ENCODE assay signal across 21 mouse cellular contexts in genomic region chrX:99317736-99318135, GRCm38 (mm10).
DNase-seq lines count a peak whose midpoint lies in the region; ATAC-seq and TF ChIP-seq lines count a peak whose summit lies in the region.
"Had no signal": no experiment of that assay in that cellular context is flagged by ENCODE, and none has a peak within 500 bp of the region (broad histone marks: within the 10 kb centered on the region; RNA-seq: fewer than 3 reads in every experiment).

No protein-coding gene starts in this region.

- no peak for TF ChIP-seq POLR2A in cerebellum, adult 2 months (IDR thresholded peaks at IDR 0.05; ENCODE audit: borderline replicate concordance, insufficient read depth, low read length)

- no peaks in the 10 kb centered on the region for H3K27me3 ChIP-seq in cerebellum, adult 2 months (ENCODE audit: control insufficient read depth, insufficient read depth, low read length)
- peaks cover 6% of the 10 kb centered on the region; the same call in 1 of the 2 replicates for H3K27me3 ChIP-seq in hindbrain, embryonic 16.5 days (replicated peaks; ENCODE audit: control insufficient read depth, insufficient read depth, low read length)
- H3K27me3 ChIP-seq in hindbrain, embryonic 13.5 days: peaks cover 59% of the 10 kb centered on the region
- no peaks in the 10 kb centered on the region for H3K27me3 ChIP-seq in lung, embryonic 14.5 days (ENCODE audit: insufficient read depth, low read length)
- H3K27me3 ChIP-seq in embryonic facial prominence, embryonic 12.5 days: peaks cover 26% of the 10 kb centered on the region
- H3K27me3 ChIP-seq: heart, embryonic 15.5 days had no signal

- H3K9ac ChIP-seq in hindbrain, embryonic 16.5 days (ENCODE audit: low read depth, low read length): no peak overlapping the region
- no peak overlapping the region for H3K9ac ChIP-seq in hindbrain, embryonic 13.5 days
- no peak overlapping the region for H3K9ac ChIP-seq in lung, embryonic 14.5 days
- no peak overlapping the region for H3K9ac ChIP-seq in embryonic facial prominence, embryonic 12.5 days
- H3K9ac ChIP-seq: heart, embryonic 15.5 days; hindbrain, embryonic 14.5 days; liver, embryonic 13.5 days; midbrain, embryonic 12.5 days had no signal

- no peak overlapping the region for H3K27ac ChIP-seq in cerebellum, adult 2 months (ENCODE audit: insufficient read depth, low read length)
- no peak overlapping the region for H3K27ac ChIP-seq in hindbrain, embryonic 16.5 days (ENCODE audit: low read depth, low read length)
- no peak overlapping the region for H3K27ac ChIP-seq in hindbrain, embryonic 13.5 days
- peak overlapping the region; percentile 27; the same call in 1 of the 2 replicates for H3K27ac ChIP-seq in lung, embryonic 14.5 days (ENCODE audit: low read depth)
- peak overlapping the region; percentile 54; the same call in 1 of the 2 replicates for H3K27ac ChIP-seq in embryonic facial prominence, embryonic 12.5 days
- H3K27ac ChIP-seq: heart, embryonic 15.5 days; hindbrain, embryonic 14.5 days; liver, embryonic 13.5 days; midbrain, embryonic 12.5 days had no signal

- 68% methylated on average over 10 of the region's 10 CpGs for WGBS in cerebellum, adult 2 months
- WGBS in hindbrain, embryonic 16.5 days: 75% methylated on average over 10 of the region's 10 CpGs
- whole genome bisulfite sequencing in hindbrain, embryonic 13.5 days: 78% methylated on average over 10 of the region's 10 CpGs
- 63% methylated on average over 10 of the region's 10 CpGs for WGBS in lung, embryonic 14.5 days
- 65% methylated on average over 10 of the region's 10 CpGs for WGBS in embryonic facial prominence, embryonic 12.5 days

- H3K4me1 ChIP-seq in cerebellum, adult 2 months (ENCODE audit: control insufficient read depth, insufficient read depth, low read length): peaks cover 4% of the 10 kb centered on the region; the same call in 1 of the 2 replicates
- H3K4me1 ChIP-seq in hindbrain, embryonic 16.5 days (ENCODE audit: control insufficient read depth, insufficient read depth, low read depth, low read length): no peaks in the 10 kb centered on the region
- no peaks in the 10 kb centered on the region for H3K4me1 ChIP-seq in hindbrain, embryonic 13.5 days (replicated peaks)
- 0 out of 2 replicates have a peak, but pooled peaks cover 10% of the 10 kb centered on the region for H3K4me1 ChIP-seq in lung, embryonic 14.5 days (ENCODE audit: insufficient read depth)
- peaks cover 11% of the 10 kb centered on the region; the same call in 1 of the 2 replicates for H3K4me1 ChIP-seq in embryonic facial prominence, embryonic 12.5 days
- H3K4me1 ChIP-seq: liver, embryonic 13.5 days; midbrain, embryonic 12.5 days had no signal

- TF ChIP-seq CTCF in cerebellum, adult 2 months (IDR thresholded peaks at IDR 0.05; ENCODE audit: borderline replicate concordance, insufficient read depth, low read depth, low read length): no peak
- no peak for TF ChIP-seq CTCF in lung, embryonic 14.5 days (IDR thresholded peaks at IDR 0.05; ENCODE audit: low read depth)

- no peaks in the 10 kb centered on the region for H3K9me3 ChIP-seq in hindbrain, embryonic 16.5 days (ENCODE audit: control insufficient read depth, low read length)
- H3K9me3 ChIP-seq in hindbrain, embryonic 13.5 days: no peaks in the 10 kb centered on the region
- no peaks in the 10 kb centered on the region for H3K9me3 ChIP-seq in lung, embryonic 14.5 days (ENCODE audit: low read depth, low read length)
- H3K9me3 ChIP-seq in embryonic facial prominence, embryonic 12.5 days: no peaks in the 10 kb centered on the region
- H3K9me3 ChIP-seq: heart, embryonic 15.5 days; liver, embryonic 13.5 days; midbrain, embryonic 12.5 days had no signal

- ATAC-seq in hindbrain, embryonic 16.5 days: 0 out of 2 replicates have a peak, but pooled peaks have one; percentile 34
- no peak for ATAC-seq in hindbrain, embryonic 13.5 days (ENCODE audit: low FRiP score)
- no peak for ATAC-seq in lung, embryonic 14.5 days (ENCODE audit: insufficient read depth)
- peak; percentile 13; the same call in 1 of the 2 replicates for ATAC-seq in embryonic facial prominence, embryonic 12.5 days (ENCODE audit: insufficient number of reproducible peaks, insufficient read depth, low FRiP score, low TSS enrichment)

- DNase-seq in cerebellum, adult 9-10 months: peak; percentile 4
- no peak for DNase-seq in cerebellum, adult 2 months
- DNase-seq in lung, embryonic 14.5 days: no peak
- no peak for DNase-seq in lung, postnatal 25 days (ENCODE audit: low spot score)
- DNase-seq in layer of hippocampus, adult 8-10 months (ENCODE audit: low spot score in 2 of 2): no peak
- DNase-seq: adrenal gland, postnatal 14 days; cerebellum, adult 8-10 months; gastrocnemius, postnatal 36 days; heart, postnatal 36 days; layer of hippocampus, adult 9-11 months; liver, embryonic 13.5 days; lung, adult 2 months; right cerebral cortex, postnatal 25 days; spleen, adult 18-20 months had no signal

- H3K36me3 ChIP-seq in hindbrain, embryonic 16.5 days (ENCODE audit: control insufficient read depth, insufficient read depth, low read length): no peaks in the 10 kb centered on the region
- no peaks in the 10 kb centered on the region for H3K36me3 ChIP-seq in hindbrain, embryonic 13.5 days
- H3K36me3 ChIP-seq in lung, embryonic 14.5 days (ENCODE audit: insufficient read depth): no peaks in the 10 kb centered on the region
- no peaks in the 10 kb centered on the region for H3K36me3 ChIP-seq in embryonic facial prominence, embryonic 12.5 days
- H3K36me3 ChIP-seq: heart, embryonic 15.5 days; liver, embryonic 13.5 days; midbrain, embryonic 12.5 days had no signal

- no peak overlapping the region for H3K4me3 ChIP-seq in cerebellum, adult 2 months (replicated peaks; ENCODE audit: insufficient read depth, low read depth, low read length)
- H3K4me3 ChIP-seq in hindbrain, embryonic 16.5 days (ENCODE audit: low read length): no peak overlapping the region
- no peak overlapping the region for H3K4me3 ChIP-seq in hindbrain, embryonic 13.5 days
- no peak overlapping the region for H3K4me3 ChIP-seq in lung, embryonic 14.5 days (ENCODE audit: low read depth, low read length)
- H3K4me3 ChIP-seq in embryonic facial prominence, embryonic 12.5 days: no peak overlapping the region
- H3K4me3 ChIP-seq: erythroblast, embryonic 14.5 days; heart, embryonic 15.5 days; liver, embryonic 13.5 days; midbrain, embryonic 12.5 days had no signal

- no peak overlapping the region for H3K4me2 ChIP-seq in hindbrain, embryonic 16.5 days (ENCODE audit: low read length)
- H3K4me2 ChIP-seq in hindbrain, embryonic 13.5 days: no peak overlapping the region
- H3K4me2 ChIP-seq in lung, embryonic 14.5 days: no peak overlapping the region
- no peak overlapping the region for H3K4me2 ChIP-seq in embryonic facial prominence, embryonic 12.5 days (replicated peaks)
- H3K4me2 ChIP-seq: heart, embryonic 15.5 days; hindbrain, embryonic 14.5 days; liver, embryonic 13.5 days; midbrain, embryonic 12.5 days had no signal

Comparison
In these comparisons a context has a peak if more than half of its experiments do, and no peak if none do; other contexts are left out.
1. ATAC-seq: peak in hindbrain, embryonic 16.5 days (single experiment) and embryonic facial prominence, embryonic 12.5 days (single experiment); none in hindbrain, embryonic 13.5 days (single experiment) and lung, embryonic 14.5 days (single experiment).
2. H3K27ac ChIP-seq: peak in lung, embryonic 14.5 days (single experiment) and embryonic facial prominence, embryonic 12.5 days (single experiment); none in cerebellum, adult 2 months (single experiment), hindbrain, embryonic 16.5 days (single experiment) and hindbrain, embryonic 13.5 days (single experiment).